Mouse (Mus musculus) ovary, adult 18-20 months (tissue): ENCODE data around the gene Trim61.

Source experiments
- DNase-seq: peaks from one replicate; pipeline ENCODE4 v3.0.0; 2022; ENCODE audit warnings: low spot score, mixed read lengths

Trim61 gene

DNA sequence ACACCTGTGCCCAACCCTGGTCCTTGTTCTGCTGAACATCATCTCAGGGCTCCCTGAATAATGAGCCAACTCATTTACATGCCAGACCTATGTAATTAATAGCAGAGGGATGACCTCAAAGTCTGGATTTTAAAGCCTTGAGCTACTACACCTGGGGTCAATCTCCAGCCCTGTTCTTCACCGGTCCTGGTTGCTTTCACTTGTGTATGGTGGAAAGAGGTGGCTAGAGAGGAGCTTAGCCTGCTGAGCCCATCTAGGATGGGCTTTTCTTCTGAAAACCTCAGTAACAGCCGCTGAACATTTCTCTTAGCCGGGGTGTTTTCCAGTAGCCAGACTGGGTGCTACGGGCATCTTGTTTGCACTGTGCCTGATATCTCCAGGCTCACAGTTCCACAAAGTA, 30.6 kb downstream of the Trim61 start, which contains the start of gene Trim75:
Gene Trim75 (minus strand): TSS at position 101 of the 400 bp plus-strand sequence.
- DNase-seq: no peak

DNA sequence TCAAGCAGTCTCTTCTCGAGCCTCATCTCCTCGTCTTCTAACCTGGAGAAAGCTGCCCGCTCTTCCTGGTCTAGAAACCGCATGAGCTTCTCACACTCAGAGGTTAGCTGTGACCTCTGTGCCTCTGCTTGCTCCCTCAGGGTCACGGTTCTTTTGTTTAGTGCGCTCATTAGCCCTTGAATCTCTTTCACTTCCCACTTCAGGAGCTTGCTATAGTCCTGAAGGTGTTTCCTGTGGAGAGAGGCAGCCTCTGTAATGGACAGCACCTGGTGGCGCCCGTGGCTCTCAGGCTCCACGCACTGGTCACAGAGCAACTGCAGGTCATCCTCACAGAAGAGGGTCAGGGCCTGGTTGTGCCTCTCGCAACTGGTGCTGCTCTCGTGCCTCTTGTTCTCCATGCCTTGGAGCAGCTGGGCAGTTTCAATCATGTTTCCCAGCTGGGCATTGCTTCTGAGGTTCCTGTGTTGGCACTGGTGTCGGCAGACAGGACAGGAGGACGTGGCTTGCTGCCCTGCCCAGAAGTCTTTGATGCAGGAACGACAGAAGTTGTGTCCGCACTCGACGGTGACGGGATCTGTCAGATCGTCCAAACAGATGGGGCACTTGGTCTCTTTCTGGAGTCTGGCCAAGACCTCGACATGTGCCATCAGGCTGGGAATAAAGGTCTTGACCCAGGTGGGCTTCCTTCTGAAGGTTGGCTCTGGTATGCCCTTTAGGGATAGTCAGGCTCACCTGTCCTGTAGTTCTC, 35.0 kb downstream of the Trim61 start:
- DNase-seq: no peak
